Mouse (Mus musculus) right cerebral cortex, postnatal 10 days (tissue): ENCODE results near the gene Ric1.
"Not testable (repeated sequence)": the region's sequence is repeated elsewhere in the genome, so short reads cannot be mapped to it uniquely, and the experiment has no call there.

Source experiments
- DNase-seq, 2 experiments: peaks; one replicate each; pipeline ENCODE4 v3.0.0; 2021; ENCODE audit warnings: low spot score in 2 of 2

Gene Ric1

GRCm38 (mm10) chr19:29527299-29527698, 5.2 kb downstream of the Ric1 start:
- DNase-seq: no peak

GRCm38 (mm10) chr19:29528568-29528967, 6.5 kb downstream of the Ric1 start:
- DNase-seq: no peak

- no peak for DNase-seq
These were observed 11.9 kb downstream of the Ric1 start for GRCm38 (mm10) chr19:29534030-29534429.

- DNase-seq: no peak
These were observed 20.3 kb downstream of the Ric1 start for GRCm38 (mm10) chr19:29542256-29542970.

- DNase-seq: no peak
These were observed 21.9 kb downstream of the Ric1 start for GRCm38 (mm10) chr19:29544026-29544425.

- DNase-seq: no peak
These were observed 28.5 kb downstream of the Ric1 start for GRCm38 (mm10) chr19:29550618-29551017.

GRCm38 (mm10) chr19:29551128-29551527, 29.0 kb downstream of the Ric1 start:
- DNase-seq: no peak

GRCm38 (mm10) chr19:29551980-29552379, 29.9 kb downstream of the Ric1 start:
- not testable (repeated sequence) for DNase-seq

- DNase-seq: not testable (repeated sequence)
These were observed 35.2 kb downstream of the Ric1 start for GRCm38 (mm10) chr19:29557171-29557845.

GRCm38 (mm10) chr19:29562166-29562565, 40.1 kb downstream of the Ric1 start:
- DNase-seq: no peak

- no peak for DNase-seq
These were observed 40.5 kb downstream of the Ric1 start for GRCm38 (mm10) chr19:29562603-29563002.

- peak; percentile 46 to 70 for DNase-seq
These were observed 41.2 kb downstream of the Ric1 start for GRCm38 (mm10) chr19:29563258-29563779.

GRCm38 (mm10) chr19:29566512-29566911, 44.4 kb downstream of the Ric1 start:
- DNase-seq: no peak

- DNase-seq: no peak
These were observed 60.4 kb downstream of the Ric1 start for GRCm38 (mm10) chr19:29582439-29582838.

GRCm38 (mm10) chr19:29583734-29584133, 61.7 kb downstream of the Ric1 start:
- no peak for DNase-seq

- DNase-seq: not testable (repeated sequence)
These were observed 71.7 kb downstream of the Ric1 start for GRCm38 (mm10) chr19:29593783-29594182.

GRCm38 (mm10) chr19:29596276-29596675, 74.2 kb downstream of the Ric1 start:
- no peak for DNase-seq

- DNase-seq: no peak
These were observed 74.9 kb downstream of the Ric1 start for GRCm38 (mm10) chr19:29596985-29597384.

GRCm38 (mm10) chr19:29598981-29599380, 76.9 kb downstream of the Ric1 start:
- DNase-seq: no peak

- DNase-seq: no peak
These were observed 81.7 kb downstream of the Ric1 start for GRCm38 (mm10) chr19:29603548-29604353.

- DNase-seq: no peak
These were observed 82.6 kb downstream of the Ric1 start for GRCm38 (mm10) chr19:29604653-29605052.

GRCm38 (mm10) chr19:29607521-29607920, 85.4 kb downstream of the Ric1 start:
- DNase-seq: no peak
